Mouse (Mus musculus) hindbrain, embryonic 13.5 days (tissue): ENCODE results near the gene Tmsb15b1. TPM values are rescaled to one million over a fixed set of nuclear protein-coding genes. Genes with fewer than 3 reads are reported as not detected.
A peak's percentile ranks its signal among the peaks of the same experiment; 100 is the strongest.
"Not testable (repeated sequence)": the region's sequence is repeated elsewhere in the genome, so short reads cannot be mapped to it uniquely, and the experiment has no call there.

Experiments
- ATAC-seq: fragments of 200-750 bp; cut with Nextera tagmentation; 2 replicates; pipeline ENCODE4 v1.8.0; 2017; ENCODE audit warnings: moderate TSS enrichment; ENCODE audit not compliant: low FRiP score
- H3K27ac ChIP-seq: fragments of 300-500 bp; sonication (generic); 2 replicates; pipeline ENCODE4 v1.5.1; 2015; ENCODE audit warnings: inconsistent platforms, mild to moderate bottlenecking, moderate library complexity
- H3K27me3 ChIP-seq: fragments of 300-500 bp; sonication (generic); 2 replicates; pipeline ENCODE4 v1.6.1; 2015; ENCODE audit warnings: mild to moderate bottlenecking, inconsistent platforms
- H3K36me3 ChIP-seq: fragments of 300-500 bp; sonication (generic); 2 replicates; pipeline ENCODE4 v1.6.1; 2015; ENCODE audit warnings: mild to moderate bottlenecking, inconsistent platforms
- H3K4me1 ChIP-seq: fragments of 300-500 bp; sonication (generic); replicated peaks from 2 replicates; pipeline ENCODE4 v1.6.1; 2015; ENCODE audit warnings: inconsistent platforms
- H3K4me2 ChIP-seq: fragments of 300-500 bp; sonication (generic); 2 replicates; pipeline ENCODE4 v1.6.1; 2015; ENCODE audit warnings: inconsistent platforms, mild to moderate bottlenecking, moderate library complexity
- H3K4me3 ChIP-seq: fragments of 300-500 bp; sonication (generic); 2 replicates; pipeline ENCODE4 v1.5.1; 2015; ENCODE audit warnings: mild to moderate bottlenecking, inconsistent platforms
- H3K9ac ChIP-seq: fragments of 300-500 bp; sonication (generic); 2 replicates; pipeline ENCODE4 v1.6.1; 2015; ENCODE audit warnings: mild to moderate bottlenecking, inconsistent platforms
- H3K9me3 ChIP-seq: fragments of 300-500 bp; sonication (generic); 2 replicates; pipeline ENCODE4 v1.6.1; 2016; ENCODE audit warnings: inconsistent platforms
- whole genome bisulfite sequencing: fragments of 180-500 bp; shearing (Covaris S2); methylation state at CpG from one replicate; pipeline ENCODE4 v1.1.7; 2015; 5-methylcytosine and 5-hydroxymethylcytosine counted together
- polyA plus RNA-seq: library from polyadenylated mRNA; unstranded; fragments of >200 nt; fragmentation: Nextera tagmentation; extraction: Ambion mirVana; gene quantifications from 2 replicates; pipeline ENCODE4 v1.2.1, GENCODE M21; 2015

Tmsb15b1 gene
- polyA plus RNA-seq, 1 experiment from 2014 or later: 38.3 TPM

DNA sequence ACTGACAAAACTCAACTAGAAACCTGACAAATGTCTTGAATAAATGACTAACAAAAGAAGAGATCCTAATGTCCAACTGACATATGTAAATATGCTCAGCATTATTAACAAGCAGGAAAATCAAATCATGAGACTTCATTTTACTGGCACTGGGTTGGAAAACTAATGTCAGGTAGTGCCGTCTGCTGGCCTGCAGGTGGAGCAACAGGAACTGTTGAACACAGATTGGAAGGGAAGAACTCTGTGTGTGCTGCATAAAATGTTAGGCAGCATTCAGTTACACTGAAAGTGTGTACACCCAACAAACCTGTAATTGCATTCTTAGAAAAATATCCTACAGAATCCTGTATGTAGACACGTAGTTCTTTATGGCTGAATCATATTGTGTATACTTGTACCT, 17.0 kb downstream of the Tmsb15b1 start:
- Histone ChIP-seq H3K27ac (no peak overlapping the region), H3K4me1 (no peaks in the 10 kb centered on the region), H3K9ac (no peak overlapping the region), H3K27me3 (no peaks in the 10 kb centered on the region), H3K4me2 (no peak overlapping the region), H3K9me3 (no peaks in the 10 kb centered on the region), H3K4me3 (no peak overlapping the region), H3K36me3 (no peaks in the 10 kb centered on the region)
- WGBS: 25% methylated on average over 2 of the region's 2 CpGs
- ATAC-seq: no peak

DNA sequence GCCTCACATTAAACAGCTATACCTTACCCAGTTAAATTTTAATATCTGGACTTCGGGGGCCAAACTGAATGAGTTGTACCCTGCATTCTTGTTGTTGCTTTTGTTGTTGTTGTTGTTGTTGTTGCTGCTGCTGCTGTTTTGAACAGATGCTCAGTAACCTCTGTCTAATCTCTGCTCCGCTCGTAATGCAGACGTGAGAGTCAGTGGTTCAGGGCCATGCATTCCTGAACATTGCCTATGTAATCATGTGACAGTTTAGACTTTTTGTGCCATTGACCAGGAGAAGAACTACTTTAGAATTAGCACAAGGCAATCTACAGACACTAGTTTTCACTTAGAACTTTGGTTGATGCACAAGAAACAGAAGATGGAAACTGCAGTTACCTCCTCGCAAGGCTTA, 18.4 kb downstream of the Tmsb15b1 start:
- WGBS: 58% methylated on average over 5 of the region's 5 CpGs
- H3K9ac ChIP-seq: not testable (repeated sequence)

DNA sequence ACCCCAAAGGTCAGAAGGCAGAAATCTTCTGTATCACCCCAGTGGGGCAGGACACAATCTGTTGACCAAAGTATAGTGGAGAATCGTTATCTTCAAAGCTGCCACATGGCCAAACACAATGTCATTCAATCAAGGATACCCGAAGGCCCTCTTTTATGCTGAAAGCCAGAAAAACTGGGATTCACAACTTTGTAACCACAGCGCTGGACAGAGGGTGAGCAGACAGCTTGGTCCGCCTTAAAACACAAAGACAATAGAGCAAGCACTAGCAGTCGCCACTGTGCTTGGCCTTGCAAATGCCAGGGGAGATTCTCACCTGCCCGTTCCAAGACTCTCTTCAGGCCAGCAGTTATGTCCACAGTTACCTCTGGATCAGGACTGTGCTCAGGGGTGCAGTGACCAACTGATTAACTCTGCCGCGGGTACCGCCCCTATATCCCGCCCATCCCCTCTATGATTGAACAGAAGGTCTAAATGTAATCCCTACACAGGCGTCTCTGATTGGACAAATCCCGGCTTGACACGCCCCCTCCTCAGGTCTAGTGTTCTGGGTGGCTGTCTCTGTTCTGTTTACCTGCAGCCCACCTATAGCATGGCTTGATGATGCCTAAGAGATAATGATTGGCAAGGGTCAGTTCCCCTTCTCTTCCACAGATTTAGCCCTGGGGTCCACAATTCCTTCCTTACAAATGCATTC, 18.9 kb downstream of the Tmsb15b1 start:
- peak overlapping the region; percentile 44 for H3K4me3 ChIP-seq
- H3K9ac ChIP-seq: peak overlapping the region; percentile 62
- not testable (repeated sequence) for H3K27me3 ChIP-seq, H3K4me1 ChIP-seq, H3K9me3 ChIP-seq, H3K36me3 ChIP-seq, H3K27ac ChIP-seq
- 33% methylated on average over 13 of the region's 13 CpGs for WGBS
- peak; percentile 100 for ATAC-seq
- H3K4me2 ChIP-seq: peak overlapping the region; percentile 45

More for the DNA sequence above, 18.4 kb downstream of the Tmsb15b1 start:
- H3K27me3 ChIP-seq, H3K4me1 ChIP-seq, H3K27ac ChIP-seq, H3K36me3 ChIP-seq, H3K9me3 ChIP-seq: not testable (repeated sequence)
- Histone ChIP-seq H3K4me3 (peak overlapping the region; percentile 44), H3K4me2 (peak overlapping the region; percentile 45)
- ATAC-seq: peak; percentile 27

DNA sequence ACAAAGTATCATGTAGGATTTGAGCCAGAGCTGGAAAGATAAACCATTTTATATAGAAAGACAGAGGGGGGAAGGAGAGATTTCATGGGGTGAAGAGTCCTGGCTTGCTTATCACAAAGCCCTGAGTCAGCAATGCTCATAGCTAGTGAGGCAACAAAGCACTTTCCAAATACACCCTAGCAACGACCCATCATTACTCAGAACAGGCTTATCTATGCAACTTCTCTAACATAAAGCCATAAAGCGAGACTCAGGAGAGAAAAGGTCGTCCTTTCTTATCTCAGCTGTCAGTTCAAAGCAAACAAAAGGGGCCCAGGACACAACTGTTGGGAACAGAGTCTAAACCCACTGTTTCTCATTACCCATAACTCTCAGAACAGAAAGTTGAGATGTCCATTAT, 38.7 kb downstream of the Tmsb15b1 start:
- H3K27ac ChIP-seq: no peak overlapping the region
- no peaks in the 10 kb centered on the region for H3K36me3 ChIP-seq
- no peak overlapping the region for H3K4me3 ChIP-seq
- ATAC-seq: no peak
- WGBS: 56% methylated on average over 3 of the region's 3 CpGs
- no peaks in the 10 kb centered on the region for H3K4me1 ChIP-seq
- H3K9ac ChIP-seq: no peak overlapping the region
- no peaks in the 10 kb centered on the region for H3K9me3 ChIP-seq
- no peak overlapping the region for H3K4me2 ChIP-seq
- no peaks in the 10 kb centered on the region for H3K27me3 ChIP-seq

- H3K4me2 ChIP-seq: no peak within 1 kb of the TSS
- H3K36me3 ChIP-seq: no peaks in the 10 kb centered on the region
- no peaks in the 10 kb centered on the region for H3K4me1 ChIP-seq
- H3K9ac ChIP-seq: no peak within 1 kb of the TSS
- no peak within 1 kb of the TSS for H3K27ac ChIP-seq
- H3K9me3 ChIP-seq: peaks cover 9% of the 10 kb centered on the region; the same call in 1 of the 2 replicates
- H3K27me3 ChIP-seq: no peaks in the 10 kb centered on the region
- ATAC-seq: no peak
- 94% methylated on average over 14 of the region's 14 CpGs for whole genome bisulfite sequencing
- H3K4me3 ChIP-seq: no peak within 1 kb of the TSS
Measured at GRCm38 (mm10) chrX:136927031-136927430, 49.6 kb downstream of the Tmsb15b1 start, which contains the start of gene H2bfm. Gene H2bfm (plus strand): TSS chrX:136927325.

GRCm38 (mm10) chrX:136925863-136926262, 50.8 kb downstream of the Tmsb15b1 start:
- Histone ChIP-seq H3K36me3 (no peaks in the 10 kb centered on the region), H3K4me3 (no peak overlapping the region), H3K4me1 (no peaks in the 10 kb centered on the region), H3K4me2 (no peak overlapping the region), H3K27me3 (no peaks in the 10 kb centered on the region), H3K9me3 (peaks cover 9% of the 10 kb centered on the region; the same call in 1 of the 2 replicates), H3K27ac (no peak overlapping the region), H3K9ac (no peak overlapping the region)
- ATAC-seq: no peak

Other genes with a start within 250 kb of the Tmsb15b1 start
- gene Morf4l2, start 233.2 kb downstream of the Tmsb15b1 start, polyA plus RNA-seq: 540 and 559 TPM in 2 replicates
- gene Glra4, start 196.7 kb downstream of the Tmsb15b1 start, polyA plus RNA-seq: not detected in 2 replicates
- 15.6 and 19.0 TPM in 2 replicates for gene Plp1, start 154.2 kb downstream of the Tmsb15b1 start, polyA plus RNA-seq
- 15.1 and 16.1 TPM in 2 replicates for gene Rab9b, start 108.1 kb downstream of the Tmsb15b1 start, polyA plus RNA-seq
- not detected in 2 replicates for gene H2bfm, start 49.5 kb downstream of the Tmsb15b1 start, polyA plus RNA-seq
- 110 and 120 TPM in 2 replicates for gene Tmsb15b2, start 1.4 kb downstream of the Tmsb15b1 start, polyA plus RNA-seq
- gene Tmsb15l, start within 50 bp of the Tmsb15b1 start, polyA plus RNA-seq: 10.9 and 13.9 TPM in 2 replicates
- gene Zcchc18, start 16.3 kb upstream of the Tmsb15b1 start, polyA plus RNA-seq: 264 and 268 TPM in 2 replicates
- 15.9 and 18.6 TPM in 2 replicates for gene Slc25a53, start 61.4 kb upstream of the Tmsb15b1 start, polyA plus RNA-seq
- gene Fam199x, start 72.7 kb upstream of the Tmsb15b1 start, polyA plus RNA-seq: 7.5 and 7.6 TPM in 2 replicates
- not detected in 2 replicates for gene Esx1, start 145.2 kb upstream of the Tmsb15b1 start, polyA plus RNA-seq